Mouse (Mus musculus): Measurements from ENCODE around the gene Ippk. TPM values are rescaled to one million over a fixed set of nuclear protein-coding genes. Genes with fewer than 3 reads are reported as not detected.

The Ippk gene
- polyA plus RNA-seq, 1 experiment from 2014 or later = 14.6 TPM

DNA sequence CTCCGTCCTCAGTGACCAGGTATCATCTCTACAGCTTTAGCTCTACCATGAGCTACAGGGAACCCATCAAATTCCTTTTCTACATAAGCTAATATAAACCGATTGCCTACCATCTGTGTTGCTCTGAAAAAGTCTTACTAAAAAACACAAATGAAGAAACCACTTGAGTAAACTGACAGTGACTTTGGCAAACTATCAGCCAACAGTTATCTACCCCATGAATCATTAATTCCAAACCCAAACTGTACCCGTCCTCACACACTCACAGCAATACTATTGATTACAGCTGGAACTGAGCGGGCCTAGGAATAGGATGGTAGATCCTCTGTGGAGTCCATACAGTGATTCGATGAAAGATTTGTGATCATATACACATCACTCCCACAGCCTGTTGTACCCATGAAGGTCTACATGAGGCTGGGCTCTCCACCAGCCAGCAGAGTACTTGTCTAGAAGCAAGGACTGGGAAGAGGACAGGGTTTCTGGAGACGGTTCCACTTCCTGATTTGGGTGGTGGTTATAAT lies 57.9 kb downstream of the Ippk start:
- no peaks in the 10 kb centered on the region for H3K4me1 ChIP-seq (ENCODE audit: control insufficient read depth, insufficient read depth, low read length)
- no peak overlapping the region for H3K27ac ChIP-seq (replicated peaks; ENCODE audit: low read depth, low read length)
- H3K36me3 ChIP-seq (ENCODE audit: control insufficient read depth, insufficient read depth, low read length) = no peaks in the 10 kb centered on the region
- no peak overlapping the region for H3K4me3 ChIP-seq (ENCODE audit: low read depth, low read length)
- H3K9ac ChIP-seq (ENCODE audit: low read length) = no peak overlapping the region
- no peaks in the 10 kb centered on the region for H3K9me3 ChIP-seq (ENCODE audit: control insufficient read depth, low read length)
- ATAC-seq (ENCODE audit: insufficient number of reproducible peaks, low FRiP score, low TSS enrichment, low read depth) (no peak), DNase-seq (ENCODE audit: low spot score) (no peak)
- 94% methylated on average over 6 of the region's 6 CpGs for WGBS
- no peak overlapping the region for H3K4me2 ChIP-seq (ENCODE audit: low read depth, severe bottlenecking)
- no peaks in the 10 kb centered on the region for H3K27me3 ChIP-seq (ENCODE audit: control insufficient read depth, insufficient read depth, low read length)

DNA sequence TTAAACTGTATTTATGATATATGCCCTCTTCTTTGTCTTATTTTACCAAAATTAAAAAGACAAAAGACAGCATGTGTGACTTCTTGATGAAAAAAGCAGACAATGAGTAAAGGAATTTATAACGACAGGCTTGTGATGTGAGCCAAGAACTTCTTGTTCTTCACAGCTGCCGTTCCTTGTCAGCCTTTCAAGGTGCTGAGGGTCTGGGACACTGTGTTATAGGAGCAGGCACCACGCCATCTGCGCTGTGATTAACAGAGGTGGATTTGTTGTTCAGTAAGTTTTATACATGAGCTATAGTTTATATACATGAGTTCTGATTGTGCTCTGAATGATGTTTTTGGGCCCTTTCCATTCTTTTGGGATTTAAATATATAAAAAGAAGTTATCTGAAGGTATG lies 58.4 kb downstream of the Ippk start:
- DNase-seq (ENCODE audit: low spot score) = no peak
- Histone ChIP-seq H3K4me3 (ENCODE audit: low read depth, low read length) (no peak overlapping the region), H3K27ac (replicated peaks; ENCODE audit: low read depth, low read length) (no peak overlapping the region), H3K9me3 (ENCODE audit: control insufficient read depth, low read length) (no peaks in the 10 kb centered on the region), H3K4me1 (ENCODE audit: control insufficient read depth, insufficient read depth, low read length) (no peaks in the 10 kb centered on the region), H3K36me3 (ENCODE audit: control insufficient read depth, insufficient read depth, low read length) (no peaks in the 10 kb centered on the region), H3K27me3 (ENCODE audit: control insufficient read depth, insufficient read depth, low read length) (no peaks in the 10 kb centered on the region), H3K9ac (ENCODE audit: low read length) (no peak overlapping the region), H3K4me2 (ENCODE audit: low read depth, severe bottlenecking) (no peak overlapping the region)
- 83% methylated on average over 4 of the region's 4 CpGs for WGBS
- ATAC-seq (ENCODE audit: insufficient number of reproducible peaks, low FRiP score, low TSS enrichment, low read depth) = no peak

GRCm38 (mm10) chr13:49480057-49480456 lies 59.0 kb downstream of the Ippk start:
- no peak overlapping the region for H3K9ac ChIP-seq (ENCODE audit: low read length)
- ATAC-seq (ENCODE audit: insufficient number of reproducible peaks, low FRiP score, low TSS enrichment, low read depth) (no peak), DNase-seq (ENCODE audit: low spot score) (no peak)
- H3K4me3 ChIP-seq (ENCODE audit: low read depth, low read length) = no peak overlapping the region
- H3K27ac ChIP-seq (replicated peaks; ENCODE audit: low read depth, low read length) = no peak overlapping the region
- no peaks in the 10 kb centered on the region for H3K27me3 ChIP-seq (ENCODE audit: control insufficient read depth, insufficient read depth, low read length)
- H3K4me1 ChIP-seq (ENCODE audit: control insufficient read depth, insufficient read depth, low read length) = no peaks in the 10 kb centered on the region
- H3K36me3 ChIP-seq (ENCODE audit: control insufficient read depth, insufficient read depth, low read length) = no peaks in the 10 kb centered on the region
- H3K4me2 ChIP-seq (ENCODE audit: low read depth, severe bottlenecking) = no peak overlapping the region
- WGBS = 88% methylated on average over 2 of the region's 2 CpGs
- no peaks in the 10 kb centered on the region for H3K9me3 ChIP-seq (ENCODE audit: control insufficient read depth, low read length)

DNA sequence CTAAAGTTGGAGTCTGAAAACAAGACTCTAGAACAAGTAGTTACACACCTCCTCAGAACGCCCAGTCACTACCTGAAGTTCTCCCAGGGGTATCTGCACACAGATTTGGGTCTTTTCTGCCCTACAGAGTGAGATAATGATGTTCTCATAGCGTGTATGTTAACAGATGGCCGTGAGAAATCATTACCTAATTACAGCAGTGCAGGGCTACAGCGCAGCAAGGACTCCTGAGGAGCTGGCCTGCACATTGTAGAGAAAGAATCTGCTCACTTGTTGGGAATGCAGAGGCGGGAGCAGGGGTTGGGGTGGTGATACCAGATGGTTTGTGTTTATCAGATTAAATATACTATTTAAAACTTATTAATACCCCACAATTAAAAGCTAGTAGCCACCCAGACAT lies 59.5 kb downstream of the Ippk start:
- Histone ChIP-seq H3K4me3 (ENCODE audit: low read depth, low read length) (no peak overlapping the region), H3K9me3 (ENCODE audit: control insufficient read depth, low read length) (no peaks in the 10 kb centered on the region), H3K9ac (ENCODE audit: low read length) (no peak overlapping the region), H3K4me2 (ENCODE audit: low read depth, severe bottlenecking) (no peak overlapping the region), H3K27ac (replicated peaks; ENCODE audit: low read depth, low read length) (no peak overlapping the region), H3K36me3 (ENCODE audit: control insufficient read depth, insufficient read depth, low read length) (no peaks in the 10 kb centered on the region), H3K4me1 (ENCODE audit: control insufficient read depth, insufficient read depth, low read length) (no peaks in the 10 kb centered on the region), H3K27me3 (ENCODE audit: control insufficient read depth, insufficient read depth, low read length) (no peaks in the 10 kb centered on the region)
- DNase-seq (ENCODE audit: low spot score) (no peak), ATAC-seq (ENCODE audit: insufficient number of reproducible peaks, low FRiP score, low TSS enrichment, low read depth) (no peak)
- WGBS = 68% methylated on average over 5 of the region's 5 CpGs

DNA sequence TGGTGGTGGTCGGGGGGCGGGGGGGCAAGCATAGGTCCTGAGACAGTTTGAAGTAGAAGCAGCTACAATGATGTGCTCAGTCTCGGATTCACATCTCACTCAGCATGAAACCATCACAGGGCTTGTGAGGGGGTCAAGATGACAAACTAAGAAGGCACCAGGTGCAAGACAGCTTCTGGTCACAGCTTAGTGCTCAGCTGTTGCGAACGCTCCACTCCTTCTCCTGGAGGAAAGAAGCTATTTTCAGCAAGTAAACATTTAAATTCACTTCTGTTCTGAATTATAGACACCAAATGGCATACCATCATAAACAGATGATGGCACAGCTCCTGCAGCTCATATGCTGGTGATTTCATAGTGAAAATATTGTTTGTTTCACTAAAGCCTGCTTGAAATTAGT lies 64.3 kb downstream of the Ippk start:
- Histone ChIP-seq H3K4me3 (ENCODE audit: low read depth, low read length) (no peak overlapping the region), H3K36me3 (ENCODE audit: control insufficient read depth, insufficient read depth, low read length) (no peaks in the 10 kb centered on the region), H3K4me2 (ENCODE audit: low read depth, severe bottlenecking) (no peak overlapping the region), H3K9ac (ENCODE audit: low read length) (no peak overlapping the region), H3K9me3 (ENCODE audit: control insufficient read depth, low read length) (no peaks in the 10 kb centered on the region), H3K27me3 (ENCODE audit: control insufficient read depth, insufficient read depth, low read length) (no peaks in the 10 kb centered on the region), H3K27ac (replicated peaks; ENCODE audit: low read depth, low read length) (no peak overlapping the region), H3K4me1 (ENCODE audit: control insufficient read depth, insufficient read depth, low read length) (no peaks in the 10 kb centered on the region)
- 80% methylated on average over 5 of the region's 5 CpGs for WGBS
- no peak for DNase-seq (ENCODE audit: low spot score)
- ATAC-seq (ENCODE audit: insufficient number of reproducible peaks, low FRiP score, low TSS enrichment, low read depth) = no peak

- no peaks in the 10 kb centered on the region for H3K36me3 ChIP-seq (ENCODE audit: control insufficient read depth, insufficient read depth, low read length)
- H3K9me3 ChIP-seq (ENCODE audit: control insufficient read depth, low read length) = no peaks in the 10 kb centered on the region
- no peaks in the 10 kb centered on the region for H3K27me3 ChIP-seq (ENCODE audit: control insufficient read depth, insufficient read depth, low read length)
- no peak for ATAC-seq (ENCODE audit: insufficient number of reproducible peaks, low FRiP score, low TSS enrichment, low read depth)
- DNase-seq (ENCODE audit: low spot score) = no peak
- no peaks in the 10 kb centered on the region for H3K4me1 ChIP-seq (ENCODE audit: control insufficient read depth, insufficient read depth, low read length)
- WGBS = 73% methylated on average over 6 of the region's 6 CpGs
- H3K4me3 ChIP-seq (ENCODE audit: low read depth, low read length) = no peak within 1 kb of the TSS
- H3K27ac ChIP-seq (replicated peaks; ENCODE audit: low read depth, low read length) = no peak within 1 kb of the TSS
- H3K9ac ChIP-seq (ENCODE audit: low read length) = no peak within 1 kb of the TSS
- H3K4me2 ChIP-seq (ENCODE audit: low read depth, severe bottlenecking) = no peak within 1 kb of the TSS
These were observed 71.6 kb downstream of the Ippk start, which contains the start of gene Tes3-ps for GRCm38 (mm10) chr13:49492376-49493368. Tes3-ps (plus strand) TSS chr13:49493318.

- Histone ChIP-seq H3K27ac (replicated peaks; ENCODE audit: low read depth, low read length) (no peak within 1 kb of the TSS), H3K4me3 (ENCODE audit: low read depth, low read length) (no peak within 1 kb of the TSS), H3K4me2 (ENCODE audit: low read depth, severe bottlenecking) (no peak within 1 kb of the TSS), H3K4me1 (ENCODE audit: control insufficient read depth, insufficient read depth, low read length) (no peaks in the 10 kb centered on the region), H3K9ac (ENCODE audit: low read length) (no peak within 1 kb of the TSS), H3K27me3 (ENCODE audit: control insufficient read depth, insufficient read depth, low read length) (no peaks in the 10 kb centered on the region), H3K36me3 (ENCODE audit: control insufficient read depth, insufficient read depth, low read length) (no peaks in the 10 kb centered on the region), H3K9me3 (ENCODE audit: control insufficient read depth, low read length) (no peaks in the 10 kb centered on the region)
- 83% methylated on average over 4 of the region's 4 CpGs for WGBS
- DNase-seq (ENCODE audit: low spot score) = no peak
- ATAC-seq (ENCODE audit: insufficient number of reproducible peaks, low FRiP score, low TSS enrichment, low read depth) = no peak
These were observed 83.5 kb downstream of the Ippk start, which contains the start of gene Ecm2 for GRCm38 (mm10) chr13:49504510-49504909. Ecm2 (plus strand) TSS chr13:49504810.

GRCm38 (mm10) chr13:49505776-49506175 lies 84.7 kb downstream of the Ippk start:
- DNase-seq (ENCODE audit: low spot score) (no peak), ATAC-seq (ENCODE audit: insufficient number of reproducible peaks, low FRiP score, low TSS enrichment, low read depth) (no peak)
- H3K9me3 ChIP-seq (ENCODE audit: control insufficient read depth, low read length) = no peaks in the 10 kb centered on the region
- H3K27ac ChIP-seq (replicated peaks; ENCODE audit: low read depth, low read length) = no peak overlapping the region
- WGBS = 85% methylated on average over 4 of the region's 4 CpGs
- H3K36me3 ChIP-seq (ENCODE audit: control insufficient read depth, insufficient read depth, low read length) = no peaks in the 10 kb centered on the region
- H3K4me3 ChIP-seq (ENCODE audit: low read depth, low read length) = no peak overlapping the region
- no peak overlapping the region for H3K4me2 ChIP-seq (ENCODE audit: low read depth, severe bottlenecking)
- no peaks in the 10 kb centered on the region for H3K27me3 ChIP-seq (ENCODE audit: control insufficient read depth, insufficient read depth, low read length)
- H3K4me1 ChIP-seq (ENCODE audit: control insufficient read depth, insufficient read depth, low read length) = no peaks in the 10 kb centered on the region
- no peak overlapping the region for H3K9ac ChIP-seq (ENCODE audit: low read length)

Data from limb, embryonic 11.5 days (tissue).